Mouse (Mus musculus): ENCODE data around the gene Syne1.

The Syne1 gene

GRCm38 (mm10) chr10:5195288-5195687 is 356.0 kb downstream of the Syne1 start:
- no peak for DNase-seq

DNA sequence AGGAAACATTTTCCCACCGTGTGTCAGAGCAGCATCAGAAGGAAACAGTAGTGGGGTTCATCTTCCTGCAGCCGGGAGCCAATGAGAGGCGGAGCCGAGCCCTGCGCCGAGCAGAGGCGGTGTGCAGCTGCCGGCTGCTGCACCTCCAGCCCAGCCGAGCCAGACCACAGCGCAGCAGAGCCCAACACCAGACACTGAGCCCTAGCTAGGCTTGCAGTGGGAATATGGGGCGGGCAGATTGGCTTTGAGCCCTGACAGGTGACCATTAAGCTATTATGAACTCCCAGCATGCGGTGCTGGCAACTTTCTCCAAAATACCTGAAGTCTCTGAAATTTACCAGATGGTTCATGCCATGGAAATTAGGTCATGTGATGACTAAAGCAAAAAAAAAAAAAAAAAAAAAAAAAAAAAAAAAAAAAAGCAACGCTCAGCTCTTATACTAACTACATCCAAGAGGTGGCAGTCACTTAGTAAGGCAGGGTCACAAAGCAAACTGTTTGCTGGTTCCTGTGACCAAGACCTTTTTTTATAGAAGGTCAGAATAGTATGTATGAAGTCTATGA is 356.5 kb downstream of the Syne1 start:
- DNase-seq: peak; percentile 45 to 59

GRCm38 (mm10) chr10:5194081-5194670 is 357.1 kb downstream of the Syne1 start:
- DNase-seq: peak; percentile 33 to 46

DNA sequence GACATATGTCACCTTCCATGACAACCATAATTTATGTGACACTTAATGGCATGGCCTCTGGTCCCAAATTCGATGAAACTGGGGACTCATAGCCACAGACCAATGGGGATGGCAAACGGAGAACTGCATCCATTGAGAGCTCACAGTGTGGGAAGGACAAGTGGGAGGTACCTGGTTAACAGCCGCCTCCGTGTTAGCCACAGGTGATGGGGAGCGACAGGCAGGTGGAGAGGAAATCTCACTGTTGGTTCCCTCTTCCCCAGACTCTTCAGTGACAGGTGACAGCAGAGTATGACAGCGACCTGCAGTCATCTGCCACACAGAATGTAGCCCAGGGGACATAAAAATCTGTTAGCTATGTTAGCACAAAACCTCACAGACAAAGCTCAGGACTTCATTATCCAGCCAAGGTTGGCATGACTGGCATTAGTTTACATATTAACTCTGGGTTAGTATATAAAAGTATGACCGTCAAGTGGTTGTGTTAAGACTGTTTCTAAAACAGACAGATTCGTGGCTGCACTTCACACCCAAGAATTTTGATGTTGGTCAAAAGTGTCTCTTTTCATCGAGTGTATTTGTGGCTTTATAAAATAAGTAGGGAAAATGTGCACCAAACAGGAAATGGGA is 358.3 kb downstream of the Syne1 start:
- peak; percentile 11 to 46 for DNase-seq

DNA sequence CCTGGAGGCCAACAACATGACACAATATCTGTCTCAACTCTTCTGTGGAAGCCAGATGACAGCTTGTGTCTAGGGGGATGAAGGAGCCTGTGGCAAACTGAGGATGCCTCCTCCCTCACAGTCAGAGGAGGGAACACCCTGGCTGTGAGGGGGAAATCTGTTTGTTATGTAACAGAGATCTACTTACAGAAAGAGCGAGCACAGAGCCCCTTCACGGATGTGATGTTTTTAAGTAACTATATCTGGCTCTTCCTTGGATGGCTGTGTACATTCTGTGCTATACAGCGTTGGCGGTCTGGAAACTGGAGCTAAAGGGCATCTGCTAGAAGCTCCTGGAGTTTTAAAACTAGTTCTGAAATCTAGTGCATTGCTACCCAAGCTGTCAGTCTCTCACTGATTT is 360.5 kb downstream of the Syne1 start:
- DNase-seq: no peak

- DNase-seq: no peak
Observed at GRCm38 (mm10) chr10:5188890-5189289, 362.4 kb downstream of the Syne1 start.

DNA sequence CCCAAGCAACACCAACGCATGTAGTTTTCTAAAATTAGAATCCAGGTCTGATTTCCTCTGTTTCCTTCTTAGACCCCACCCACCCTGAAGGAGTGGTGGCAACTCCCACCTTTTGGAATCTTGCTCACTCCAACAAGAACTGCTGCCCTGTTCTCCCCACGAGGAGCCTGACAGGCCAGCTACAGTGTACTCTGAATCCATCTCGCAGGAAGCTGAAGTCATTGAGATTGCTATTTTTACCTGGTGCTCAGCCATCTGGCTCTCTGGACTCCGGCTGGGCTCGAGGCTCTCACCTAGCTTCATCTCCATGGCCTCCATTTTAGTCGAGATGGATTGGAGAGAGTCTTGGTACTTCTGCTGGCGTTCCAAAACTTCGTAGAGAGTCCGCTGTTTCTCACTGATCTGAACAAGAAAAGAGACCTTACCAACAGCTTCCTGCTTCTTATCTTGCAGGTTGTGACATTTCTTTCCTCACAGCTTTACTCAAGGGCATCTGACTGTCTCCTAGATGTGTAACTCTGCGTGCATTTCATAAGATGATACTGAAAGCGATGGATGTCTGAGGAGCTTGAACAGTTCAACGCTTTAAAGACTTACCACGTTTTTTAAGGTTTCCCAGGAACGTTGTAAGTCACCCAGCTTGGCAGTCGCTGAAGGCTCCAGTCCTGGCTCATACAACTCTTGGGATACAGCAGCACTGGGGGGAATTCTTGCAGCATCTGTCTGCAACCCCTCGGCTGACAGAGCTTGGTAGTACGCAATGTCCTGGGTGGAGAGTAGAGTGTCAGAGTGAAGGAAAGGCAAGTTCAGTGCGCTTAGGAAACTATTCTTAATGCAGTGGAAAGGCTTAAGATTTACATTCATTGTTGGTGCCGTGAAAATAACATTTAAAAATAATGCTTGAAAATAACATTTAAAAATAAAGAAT is 365.9 kb downstream of the Syne1 start:
- no peak for DNase-seq

DNA sequence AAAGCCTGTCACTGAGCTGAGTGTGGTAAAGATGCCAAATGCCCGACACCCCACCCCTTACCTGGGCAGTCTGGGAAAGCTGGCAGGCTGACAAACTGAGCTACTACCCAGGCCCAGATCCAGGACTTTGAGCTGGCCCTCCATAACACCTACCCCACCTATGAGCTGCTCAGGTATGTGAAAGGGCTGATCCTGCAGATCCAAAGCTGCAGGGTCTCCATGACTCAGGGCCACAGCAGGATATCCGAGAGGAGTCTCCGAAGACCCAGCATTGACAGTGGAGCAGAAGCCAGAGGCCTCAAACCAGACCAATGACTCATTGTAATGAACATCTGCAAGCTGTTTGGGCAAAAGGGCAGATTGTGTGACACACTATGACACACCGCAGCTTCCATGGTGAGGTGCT is 369.5 kb downstream of the Syne1 start:
- DNase-seq: no peak

- DNase-seq: no peak
Observed at GRCm38 (mm10) chr10:5179891-5180290, 371.4 kb downstream of the Syne1 start.

GRCm38 (mm10) chr10:5177446-5178015 is 373.8 kb downstream of the Syne1 start:
- no peak for DNase-seq

- no peak for DNase-seq
Observed at GRCm38 (mm10) chr10:5176371-5176770, 374.9 kb downstream of the Syne1 start.

- no peak for DNase-seq
Observed at GRCm38 (mm10) chr10:5170425-5170824, 380.9 kb downstream of the Syne1 start.

- no peak for DNase-seq
Observed at GRCm38 (mm10) chr10:5167481-5167880, 383.8 kb downstream of the Syne1 start.

DNA sequence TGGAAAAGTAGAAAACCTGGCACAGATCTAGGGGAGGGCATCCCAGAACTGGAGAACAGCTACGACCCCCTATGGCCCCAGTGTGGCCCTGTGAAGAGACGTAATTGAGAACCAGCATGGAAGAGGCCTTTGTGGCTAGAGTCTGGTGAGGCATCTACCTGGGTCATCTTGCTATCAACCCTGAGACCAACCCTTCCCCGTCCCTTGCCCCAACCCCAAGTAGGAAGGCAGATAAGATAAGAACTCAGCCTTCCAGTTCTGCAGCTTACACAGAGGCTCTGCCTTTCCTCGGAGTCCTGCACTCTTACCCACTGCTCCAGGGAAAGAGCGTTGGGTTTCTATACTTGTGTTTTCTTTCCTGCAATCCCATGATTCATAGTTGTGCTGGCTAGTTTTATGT is 385.8 kb downstream of the Syne1 start:
- DNase-seq: no peak

- DNase-seq: no peak
Observed at GRCm38 (mm10) chr10:5163770-5164169, 387.5 kb downstream of the Syne1 start.

DNA sequence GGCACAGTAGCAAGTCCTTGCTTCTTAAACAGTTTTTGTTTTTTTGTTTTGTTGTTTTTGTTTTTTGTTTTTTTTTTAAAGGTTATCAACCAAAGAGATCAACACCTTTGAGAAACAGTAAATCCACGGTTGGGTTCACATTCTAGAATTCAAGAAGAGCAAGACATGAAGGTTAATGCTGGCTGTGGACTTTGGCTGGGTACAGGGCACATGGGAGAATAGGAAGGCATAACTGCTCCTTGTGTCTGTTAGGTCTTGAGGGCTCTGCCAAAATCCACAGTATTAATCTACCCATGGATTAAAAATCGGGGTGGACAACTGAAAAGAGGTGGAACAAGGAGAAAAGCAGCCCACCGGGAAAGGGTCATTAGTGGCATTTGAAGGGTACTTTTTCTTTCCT is 388.0 kb downstream of the Syne1 start:
- peak; percentile 31 to 39 for DNase-seq

DNA sequence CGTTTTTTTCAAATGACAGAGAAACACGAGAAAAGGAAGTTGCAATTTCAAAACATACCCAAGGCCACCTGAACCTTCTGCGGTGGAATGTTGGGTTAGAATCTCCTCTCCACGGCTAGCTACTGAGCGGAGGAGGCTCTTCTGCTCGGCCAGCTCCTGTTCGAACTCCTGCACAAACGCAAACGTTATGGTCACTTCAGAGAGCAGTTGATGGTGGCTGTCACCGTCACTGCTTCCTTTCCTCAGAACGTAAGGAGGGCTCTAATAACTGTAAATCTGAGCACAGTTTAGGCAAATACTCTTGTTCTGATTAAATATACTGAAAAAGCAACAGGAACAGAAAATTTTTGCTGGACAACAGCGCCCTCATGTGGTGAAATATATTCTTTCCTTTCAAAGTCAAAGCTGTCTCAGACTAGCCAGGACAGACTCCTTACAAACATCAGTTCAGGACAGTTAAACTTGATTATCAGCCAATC is 389.8 kb downstream of the Syne1 start:
- peak; percentile 50 to 72 for DNase-seq

GRCm38 (mm10) chr10:5159679-5160078 is 391.6 kb downstream of the Syne1 start:
- peak; percentile 55 to 77 for DNase-seq

DNA sequence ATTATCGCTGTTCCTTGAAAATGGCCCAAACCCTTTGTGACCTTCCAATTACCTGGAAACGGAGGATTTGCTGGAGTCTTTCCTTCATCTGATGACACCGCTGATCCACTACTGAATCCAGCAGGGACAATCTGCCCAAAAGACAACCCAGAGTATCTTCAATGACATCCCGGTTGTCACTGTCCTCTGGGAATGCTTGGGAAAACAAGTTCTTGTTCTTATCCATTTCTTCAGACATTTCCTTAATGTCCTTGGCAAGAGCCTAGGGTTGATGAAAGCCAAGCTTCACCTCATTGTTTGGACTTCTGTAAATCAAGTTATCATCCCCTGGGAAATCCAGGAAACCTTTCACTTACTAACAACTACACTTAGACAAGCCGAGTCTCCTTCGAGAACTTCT is 398.2 kb downstream of the Syne1 start:
- peak in 1 of 2 experiments; percentile 26 for DNase-seq

DNA sequence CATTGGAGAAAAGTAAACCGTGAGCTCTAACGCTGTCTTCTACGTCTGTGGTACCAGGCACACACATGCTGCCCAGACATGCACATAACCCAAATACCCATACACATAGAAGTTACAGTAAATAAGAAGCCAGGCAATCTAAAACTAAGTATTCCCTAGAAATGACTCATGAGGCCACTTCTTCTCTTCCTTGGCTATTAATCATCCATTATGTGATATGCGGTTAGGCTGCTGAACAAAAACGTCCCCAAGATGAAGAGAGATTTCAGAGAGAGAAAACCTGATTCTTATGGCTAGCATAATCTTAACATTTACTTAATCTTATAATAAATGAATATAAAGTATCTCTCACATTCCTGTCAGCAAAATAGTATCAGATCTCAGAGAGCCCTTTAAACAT is 409.8 kb downstream of the Syne1 start:
- no peak for DNase-seq

GRCm38 (mm10) chr10:5139932-5140264 is 411.4 kb downstream of the Syne1 start:
- DNase-seq: no peak

DNA sequence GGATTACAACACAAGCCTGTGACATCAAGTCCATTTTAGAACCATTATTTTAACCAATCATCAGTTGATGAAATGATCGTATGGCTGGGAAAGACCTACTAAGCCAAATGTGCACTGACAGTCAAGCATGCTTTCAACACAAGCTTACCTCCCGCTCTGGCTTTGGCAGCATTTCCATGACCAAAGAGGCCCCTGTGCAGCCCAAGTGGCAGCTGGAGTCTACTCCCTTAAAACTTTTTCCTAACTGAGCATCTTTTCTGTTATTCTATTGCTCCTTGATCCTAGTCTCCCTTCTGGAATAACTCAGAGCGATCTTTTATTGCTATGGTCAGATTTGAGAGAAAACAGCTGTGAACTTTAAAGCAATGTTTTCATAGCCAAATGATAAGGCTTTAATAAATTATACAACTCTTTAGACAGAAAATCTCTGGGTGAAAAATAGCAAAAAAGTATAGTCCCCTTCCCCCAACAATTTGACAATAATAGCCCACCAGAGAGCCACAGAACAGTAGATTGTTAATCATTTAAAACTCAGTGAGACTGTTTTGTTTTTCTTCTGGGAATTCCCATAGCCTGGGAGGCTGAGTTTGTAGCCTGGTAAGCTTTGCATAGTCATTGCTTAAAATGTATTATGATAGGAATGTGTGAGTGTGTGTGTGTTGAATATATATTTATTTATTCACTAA is 411.9 kb downstream of the Syne1 start:
- peak in 1 of 2 experiments; percentile 41 for DNase-seq
